Mouse (Mus musculus) left cerebral cortex, adult 9 months (tissue): ENCODE data around the gene Fxyd1.

Experiments
- DNase-seq, 2 experiments: peaks; one replicate each; pipeline ENCODE4 v3.0.0; 2022; ENCODE audit warnings: low spot score in 2 of 2

Fxyd1 gene

DNA sequence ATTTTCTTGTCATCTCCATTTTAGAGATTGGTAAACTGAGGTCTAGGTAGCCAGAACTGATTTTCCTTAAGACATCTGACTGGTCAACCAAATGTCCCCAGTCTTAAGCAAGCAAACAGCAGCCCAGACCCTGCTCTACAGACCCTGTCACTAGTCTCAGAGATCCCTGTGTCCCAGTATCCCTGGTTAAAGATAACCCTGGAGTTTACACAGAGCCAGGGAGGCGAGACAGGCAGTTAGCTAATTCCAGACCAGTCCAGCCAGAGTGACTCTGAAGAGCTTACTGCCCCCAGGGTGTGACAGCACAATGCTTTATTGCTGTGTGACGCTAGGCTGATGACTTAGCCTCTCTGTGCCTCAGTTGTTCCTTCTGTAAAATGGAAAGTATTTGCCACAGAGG lies at the start of gene Fxyd1:
Fxyd1 (minus strand) TSS at position 129 of the 400 bp plus-strand sequence.
- DNase-seq: no peak

DNA sequence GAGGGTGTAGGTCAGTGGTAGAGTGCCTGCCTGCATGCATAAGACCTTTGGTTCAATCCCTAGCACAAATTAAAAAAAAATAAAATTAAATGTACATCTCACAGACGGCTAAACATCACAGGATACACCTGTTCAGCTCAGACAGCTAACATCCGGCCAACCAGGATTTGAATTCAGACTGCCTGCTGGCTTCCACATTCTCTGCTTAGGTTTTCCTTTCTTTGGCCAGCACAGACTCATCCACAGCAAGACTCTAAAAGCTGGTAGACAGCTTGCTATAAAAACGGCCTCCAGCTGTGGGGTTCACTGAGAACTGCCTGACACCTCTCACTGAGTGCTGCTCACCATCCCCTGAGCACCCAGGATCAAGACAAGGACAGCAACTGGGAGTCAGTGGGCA lies 49.2 kb upstream of the Fxyd1 start:
- no peak for DNase-seq

DNA sequence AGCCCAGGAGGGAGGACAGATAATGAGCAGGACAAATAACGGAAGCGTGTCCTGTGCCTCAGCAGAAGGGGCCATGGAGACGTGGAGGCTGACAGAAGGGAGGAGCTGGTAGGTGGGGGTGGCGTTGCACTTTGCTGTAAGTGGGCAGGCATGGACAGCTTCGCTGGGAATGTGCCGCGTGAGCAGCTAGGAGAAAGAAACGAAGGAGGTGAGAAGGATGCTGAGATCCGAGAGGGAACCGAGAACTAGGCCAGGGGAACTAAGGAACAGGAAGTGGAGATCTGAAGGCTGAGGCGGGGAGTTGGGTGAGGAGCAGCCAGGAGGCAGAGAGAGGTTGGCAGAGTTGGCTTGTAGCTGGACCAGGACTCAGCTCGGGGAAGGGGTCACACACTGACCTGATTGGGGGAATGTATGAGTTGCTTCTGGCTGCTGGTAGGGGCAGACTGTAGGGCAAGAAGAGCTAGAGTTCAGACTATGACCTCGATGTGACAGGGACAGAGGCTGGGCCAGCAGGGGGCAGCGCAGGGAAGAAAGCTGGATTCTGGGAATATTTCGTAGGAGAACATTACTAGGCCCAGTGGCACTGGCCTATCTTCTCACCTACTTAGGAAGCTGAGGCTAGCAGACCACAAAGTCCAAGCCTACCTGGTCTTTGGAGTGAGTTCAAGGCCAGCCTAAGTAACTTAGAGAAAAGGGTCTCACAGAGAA lies 48.2 kb upstream of the Fxyd1 start:
- peak in 1 of 2 experiments; percentile 73 for DNase-seq

DNA sequence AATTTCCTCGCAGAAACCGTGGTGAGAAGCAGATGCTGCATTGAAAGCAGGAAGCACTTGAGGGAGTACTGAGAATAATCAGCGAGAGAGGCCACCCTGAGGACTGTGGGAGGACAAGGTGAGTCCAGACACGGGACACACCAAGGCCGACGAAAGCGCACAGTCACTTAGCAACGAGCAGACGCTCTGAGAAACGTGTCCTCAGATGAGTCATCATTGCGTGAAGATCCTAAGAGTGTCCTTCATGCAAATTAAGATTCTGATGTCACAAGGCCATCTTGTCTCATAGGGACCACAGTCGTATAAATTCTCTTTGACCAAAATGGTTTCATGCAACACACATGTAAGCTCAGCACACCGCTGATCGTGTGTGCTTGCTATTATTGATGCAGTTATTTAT lies 43.8 kb upstream of the Fxyd1 start:
- DNase-seq: no peak

DNA sequence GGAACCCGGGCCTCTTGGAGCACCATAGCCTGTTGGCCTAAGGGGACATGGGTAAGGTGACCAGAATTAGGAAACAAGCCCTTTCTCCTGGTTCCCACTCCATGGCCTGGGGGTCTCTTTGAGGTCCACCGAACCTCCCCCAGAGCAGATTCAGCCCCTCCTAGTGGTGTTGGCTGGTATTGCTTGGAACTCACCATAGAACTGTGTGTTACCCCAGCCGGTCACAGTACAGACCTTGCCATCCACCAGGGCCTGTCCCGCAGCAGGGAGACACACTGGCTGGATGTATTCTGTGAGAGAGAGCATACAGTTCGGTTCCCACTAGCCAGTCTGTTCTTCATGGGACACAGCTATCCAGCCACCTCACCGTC lies 42.6 kb upstream of the Fxyd1 start:
- no peak for DNase-seq

DNA sequence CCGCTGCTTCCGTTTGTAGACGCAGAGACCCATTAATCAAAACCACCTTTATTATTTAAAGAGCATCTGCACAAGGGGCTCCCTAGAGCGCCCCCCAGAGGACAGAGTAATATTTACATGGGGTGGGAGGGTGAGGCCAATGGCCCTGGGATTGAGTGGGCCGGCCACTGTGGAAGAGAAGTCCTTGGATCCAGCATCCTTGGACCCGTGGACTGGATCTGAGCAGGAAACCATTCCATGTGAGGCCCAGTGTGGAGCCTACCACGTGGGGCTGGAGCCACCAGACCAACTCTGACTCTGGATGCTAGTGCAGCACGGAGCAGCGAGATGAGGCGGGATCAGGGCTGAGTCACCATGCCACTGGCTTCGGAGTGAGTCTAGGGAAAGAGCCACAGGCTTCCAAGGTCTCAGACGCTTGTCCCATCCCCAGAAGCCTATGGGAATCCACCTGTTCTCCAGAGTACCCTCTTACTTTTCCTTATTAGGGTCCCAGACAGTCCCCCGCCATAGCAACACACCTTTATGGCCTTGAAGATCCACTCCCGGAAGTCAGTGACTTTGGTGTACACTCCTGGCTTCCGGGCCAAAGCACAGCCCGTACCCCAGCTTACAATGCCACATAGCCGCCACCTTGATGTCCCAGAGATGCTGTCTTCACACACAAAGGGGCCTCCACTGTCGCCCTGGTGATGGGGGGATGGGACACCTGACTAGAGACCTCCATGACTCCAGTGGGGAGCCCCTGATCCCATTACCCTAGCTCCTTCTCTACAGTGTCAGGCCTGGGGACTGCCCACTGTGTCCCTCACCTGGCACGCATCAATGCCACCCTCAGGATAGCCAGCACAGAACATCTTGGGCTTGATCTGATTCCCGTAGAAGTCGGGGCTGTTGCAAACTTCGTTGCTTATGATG lies 42.0 kb upstream of the Fxyd1 start:
- no peak for DNase-seq

DNA sequence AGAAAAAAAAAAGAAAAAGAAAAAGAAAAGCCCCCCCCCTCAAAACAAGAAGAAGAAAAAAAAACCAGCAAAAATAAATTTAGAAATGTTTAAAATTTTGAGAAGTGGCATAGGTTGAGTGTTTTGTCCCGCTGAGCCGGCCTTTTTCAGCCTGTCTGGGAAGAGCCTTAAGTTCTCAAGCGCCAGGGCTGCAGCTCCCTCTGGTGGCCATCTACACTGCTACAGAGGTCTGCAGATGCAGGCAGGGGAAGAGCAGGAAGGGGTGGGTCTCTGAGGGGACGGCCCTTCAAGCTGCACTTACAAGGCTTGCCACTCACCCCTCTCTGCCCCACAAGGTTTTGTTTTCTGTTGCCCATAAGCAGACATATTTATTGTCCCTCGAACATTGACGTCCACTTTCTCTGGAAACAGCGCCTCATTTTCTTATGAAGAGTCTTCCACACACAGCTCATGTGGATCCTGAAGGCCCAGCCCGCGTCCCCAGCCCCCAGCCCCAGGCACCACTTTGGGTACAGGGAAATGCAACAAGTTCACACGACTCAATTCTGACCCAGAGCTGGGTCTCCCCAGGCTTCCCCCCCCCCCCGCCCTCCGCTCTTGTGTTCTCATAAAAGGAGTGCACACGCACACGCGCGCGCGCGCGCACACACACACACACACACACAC lies 40.7 kb upstream of the Fxyd1 start:
- peak in 1 of 2 experiments; percentile 94 for DNase-seq

DNA sequence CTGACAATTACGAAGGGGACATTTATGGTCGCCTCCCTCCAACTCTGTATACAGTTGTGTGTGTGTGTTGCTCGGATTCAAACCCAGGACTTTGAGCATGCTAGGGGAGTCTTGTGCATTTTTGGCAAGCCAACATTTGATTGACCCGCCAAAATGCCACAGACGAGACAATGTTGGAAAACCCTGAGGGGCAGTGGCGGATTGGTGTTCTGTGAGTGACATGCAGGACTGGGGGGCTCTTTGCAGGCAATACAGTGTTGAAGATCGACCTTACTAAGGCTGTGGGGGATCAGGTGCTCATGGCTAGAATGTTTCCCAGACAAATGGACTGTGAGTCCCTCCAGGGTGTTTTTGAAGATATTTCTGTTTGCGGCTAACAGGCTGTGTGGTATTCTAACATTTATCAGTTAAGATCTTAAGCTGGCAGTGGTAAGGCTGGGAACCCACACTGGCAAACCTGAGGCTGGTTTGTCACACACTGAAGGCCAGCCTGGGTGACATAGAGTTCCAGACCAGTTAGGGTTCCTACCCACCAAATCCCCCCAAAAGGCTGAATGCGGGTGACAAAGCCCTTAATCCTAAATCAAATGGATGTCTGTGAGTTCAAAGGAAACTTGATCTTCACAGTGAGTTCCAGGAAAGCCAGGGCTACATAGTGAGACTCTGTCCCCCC lies 40.0 kb upstream of the Fxyd1 start:
- DNase-seq: no peak

DNA sequence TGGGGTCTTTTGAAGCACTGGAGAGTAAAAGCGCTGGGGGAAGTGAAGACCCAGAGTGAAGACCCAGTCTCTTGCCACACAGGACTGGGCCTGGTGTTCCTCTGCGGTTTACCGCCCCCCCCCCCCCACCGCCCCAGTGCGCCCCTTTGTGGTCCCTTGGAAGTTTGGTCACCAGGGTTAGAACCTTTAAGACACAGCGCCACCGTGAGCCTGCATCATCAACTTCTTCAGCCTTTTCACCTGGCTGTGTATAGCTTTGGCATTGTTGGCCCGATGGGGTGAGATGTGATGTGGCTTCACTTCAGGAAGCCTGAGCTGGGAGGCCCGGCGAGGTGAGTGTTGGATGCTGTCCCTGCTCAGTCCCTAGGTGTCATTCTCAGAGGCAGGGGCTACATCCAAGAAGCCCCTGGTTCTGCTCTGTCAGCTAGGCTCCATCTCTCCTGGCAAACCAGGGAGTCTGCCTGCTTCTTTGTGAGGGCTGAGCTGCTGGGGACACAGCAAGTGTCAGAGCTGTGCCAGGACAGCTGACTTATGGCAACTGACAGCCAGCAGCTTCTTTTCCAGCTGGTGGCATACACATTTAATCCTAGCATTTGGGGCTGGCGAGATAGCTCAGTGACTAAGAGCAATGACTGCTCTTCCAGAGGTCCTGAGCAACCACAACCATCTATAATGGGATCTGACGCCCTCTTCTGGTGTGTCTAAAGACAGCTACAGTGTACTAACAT lies 37.9 kb upstream of the Fxyd1 start:
- DNase-seq: no peak

DNA sequence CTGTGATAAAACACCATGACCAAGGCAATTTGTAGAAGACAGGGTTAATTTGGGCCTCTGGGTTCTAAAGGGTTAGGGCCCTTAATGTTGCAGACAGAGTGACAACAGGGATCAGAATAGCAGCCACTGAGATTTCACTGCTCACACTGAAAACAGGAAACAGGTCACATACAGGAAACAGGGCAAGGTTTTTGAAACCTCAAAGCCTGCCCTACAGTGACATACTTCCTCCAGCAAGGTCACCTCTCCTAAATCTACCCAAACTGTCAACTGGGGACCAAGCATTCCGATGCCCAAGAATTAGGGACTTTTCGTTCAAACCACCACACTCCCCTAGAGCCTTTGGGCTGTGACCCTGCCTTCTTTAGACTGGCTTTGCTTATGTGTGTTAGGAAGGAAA lies 32.7 kb upstream of the Fxyd1 start:
- DNase-seq: no peak

DNA sequence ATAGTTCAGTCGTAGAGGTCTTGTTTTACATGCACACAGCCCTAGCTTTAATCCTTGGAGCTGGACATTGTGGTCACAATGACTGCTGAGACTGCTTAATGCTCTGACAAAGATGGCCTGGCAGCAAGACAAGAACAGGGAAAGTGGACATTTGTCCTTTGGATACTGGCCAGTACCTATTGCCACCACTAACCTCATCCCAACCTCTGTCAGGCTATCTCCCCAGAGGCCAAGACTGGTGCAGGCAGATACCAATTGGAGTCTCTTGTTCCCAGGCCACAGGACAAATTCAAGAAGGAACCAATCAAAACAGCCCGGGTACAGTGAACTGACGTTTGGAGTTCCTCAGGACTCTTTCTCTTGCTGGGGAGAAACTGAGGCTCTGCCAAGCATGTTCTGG lies 31.2 kb upstream of the Fxyd1 start:
- DNase-seq: no peak

DNA sequence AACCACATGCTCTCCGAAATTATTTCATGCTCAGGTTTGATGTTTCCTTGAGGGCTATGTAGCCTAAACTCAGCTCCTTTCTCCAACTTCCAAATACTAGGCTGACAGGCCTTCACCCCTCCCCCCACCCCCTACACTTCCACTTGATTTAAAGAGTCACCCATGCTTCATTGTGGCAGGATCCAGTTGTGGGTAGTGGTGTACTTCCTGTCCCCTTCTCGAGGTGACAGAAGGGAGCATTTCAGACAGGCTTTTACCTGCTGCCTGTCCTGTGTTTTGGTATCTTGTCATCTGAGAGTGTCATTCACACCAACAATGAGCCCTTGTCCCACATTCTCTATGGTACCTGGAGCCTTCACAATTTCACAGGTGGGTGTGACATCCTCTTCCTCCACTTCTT lies 30.3 kb upstream of the Fxyd1 start:
- DNase-seq: no peak

DNA sequence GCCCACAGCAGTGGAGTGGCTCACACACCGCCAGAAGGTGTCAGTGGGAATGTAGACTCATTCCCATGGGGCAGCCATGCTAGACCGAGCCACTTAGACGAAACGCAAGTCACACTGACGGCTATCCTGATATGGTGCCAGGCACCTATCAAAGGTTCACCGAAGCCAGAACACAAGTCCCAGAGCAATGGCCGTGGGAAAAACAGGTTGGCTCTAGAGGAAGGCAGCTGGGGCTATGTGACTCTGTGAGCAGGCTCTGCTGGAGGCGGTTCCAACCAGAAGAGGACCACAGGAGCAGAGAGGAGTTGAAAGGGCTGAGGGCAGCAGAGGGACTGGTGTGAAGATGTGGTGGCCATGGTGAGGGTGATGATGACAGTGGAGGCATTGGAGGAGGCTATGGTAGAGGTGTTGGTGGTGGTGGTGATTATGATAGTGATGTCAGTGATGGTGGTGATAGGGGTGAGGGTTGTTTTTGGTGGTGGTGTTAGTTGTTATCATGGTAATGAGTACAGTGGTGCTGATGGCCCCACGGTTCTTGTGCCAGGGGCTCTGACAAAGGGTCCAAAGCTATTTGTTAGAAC lies 29.3 kb upstream of the Fxyd1 start:
- DNase-seq: no peak

DNA sequence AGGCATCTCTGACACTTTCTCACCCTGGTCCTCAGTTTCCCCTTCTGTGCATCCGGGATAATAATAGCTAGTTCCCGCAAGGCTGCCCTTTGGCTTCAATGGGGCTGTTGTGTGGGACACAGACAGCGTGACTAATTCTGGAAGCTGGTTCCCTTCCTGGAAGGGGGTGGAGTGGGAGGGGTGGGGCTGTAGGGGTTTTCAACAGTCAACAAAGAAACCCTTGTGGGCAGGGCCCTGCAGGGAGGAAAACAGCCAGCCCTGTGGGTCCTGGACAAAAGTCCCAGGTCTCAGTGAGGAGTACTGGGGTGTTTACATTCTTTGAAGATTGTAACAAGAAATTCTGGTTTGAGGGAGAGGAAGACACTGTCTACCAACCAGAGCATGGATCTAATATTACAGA lies 28.2 kb upstream of the Fxyd1 start:
- DNase-seq: peak in 1 of 2 experiments; percentile 59

DNA sequence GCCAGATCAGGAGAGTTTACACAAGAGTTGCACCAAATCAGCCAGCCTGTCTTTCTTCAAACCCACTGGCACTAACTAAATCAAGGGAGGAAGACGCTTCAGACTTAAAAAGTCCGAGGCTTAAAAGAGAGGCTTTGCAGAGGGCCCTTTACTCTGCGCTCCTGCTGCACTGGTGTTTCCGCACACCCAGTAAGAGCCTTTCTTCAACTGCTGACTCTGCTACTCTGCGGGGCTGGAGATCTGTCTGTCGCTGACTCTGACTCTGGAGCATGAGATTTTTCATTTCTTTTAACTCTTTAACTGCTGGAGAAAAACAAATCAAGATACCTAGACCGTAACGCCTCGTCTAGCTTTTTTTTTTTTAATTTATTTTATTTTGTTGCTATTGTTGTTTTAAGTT lies 27.1 kb upstream of the Fxyd1 start:
- no peak for DNase-seq

DNA sequence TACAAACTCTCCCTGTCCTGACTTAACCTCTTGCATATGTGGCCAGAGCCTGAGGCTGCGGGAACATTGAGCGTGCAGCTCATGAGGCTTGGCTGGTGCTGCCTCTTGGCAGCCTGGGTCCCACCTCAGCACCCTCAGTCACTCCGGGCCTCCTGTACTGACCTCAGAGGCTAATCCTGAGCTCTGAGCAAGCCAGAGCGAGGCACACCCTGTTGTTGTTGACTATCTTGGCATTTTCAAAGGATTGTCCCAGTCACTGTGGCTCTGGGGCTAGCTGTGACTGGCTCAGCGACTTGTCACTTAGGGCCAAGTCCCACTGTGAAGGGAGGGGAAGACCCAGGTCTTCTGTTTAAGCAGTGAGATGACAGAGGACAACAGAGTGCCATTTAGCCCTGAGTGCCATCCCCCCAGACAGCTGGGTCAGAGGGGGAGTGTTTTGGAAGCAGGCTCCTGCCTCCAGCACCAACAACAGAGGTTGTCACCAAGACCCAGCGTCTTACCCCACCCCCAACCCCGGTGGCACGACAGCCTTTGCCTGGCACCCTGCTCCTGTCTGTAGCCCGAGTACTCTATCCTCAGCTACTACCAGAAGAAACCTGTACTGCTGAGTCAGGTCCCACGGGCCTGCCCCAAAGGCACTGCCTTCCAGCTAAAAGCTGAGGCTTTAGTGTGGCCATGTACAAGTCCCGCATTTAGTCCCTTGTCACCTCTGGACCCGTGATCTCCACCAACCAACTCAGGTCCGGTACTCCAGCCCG lies 26.0 kb upstream of the Fxyd1 start:
- DNase-seq: peak in 1 of 2 experiments; percentile 73

DNA sequence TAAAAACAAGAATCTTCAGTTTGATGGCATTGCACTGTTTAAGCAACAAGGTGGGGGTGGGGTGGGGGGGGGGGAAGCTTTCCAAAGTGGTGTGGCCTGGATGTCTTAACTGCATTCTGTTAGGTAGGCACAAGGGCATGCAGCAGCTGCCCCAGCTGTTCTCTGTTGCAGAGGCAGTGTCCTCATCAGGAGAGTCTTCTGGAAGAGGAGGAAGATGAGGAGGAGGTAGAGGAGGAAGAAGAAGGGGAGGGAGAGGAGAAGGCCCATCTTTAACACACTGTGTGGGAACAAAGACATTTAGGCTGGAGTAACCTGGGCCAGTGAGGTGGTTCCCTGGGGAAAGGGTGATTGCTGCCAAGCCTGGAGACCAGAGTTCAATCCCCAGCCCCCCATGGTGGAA lies 25.1 kb upstream of the Fxyd1 start:
- no peak for DNase-seq

DNA sequence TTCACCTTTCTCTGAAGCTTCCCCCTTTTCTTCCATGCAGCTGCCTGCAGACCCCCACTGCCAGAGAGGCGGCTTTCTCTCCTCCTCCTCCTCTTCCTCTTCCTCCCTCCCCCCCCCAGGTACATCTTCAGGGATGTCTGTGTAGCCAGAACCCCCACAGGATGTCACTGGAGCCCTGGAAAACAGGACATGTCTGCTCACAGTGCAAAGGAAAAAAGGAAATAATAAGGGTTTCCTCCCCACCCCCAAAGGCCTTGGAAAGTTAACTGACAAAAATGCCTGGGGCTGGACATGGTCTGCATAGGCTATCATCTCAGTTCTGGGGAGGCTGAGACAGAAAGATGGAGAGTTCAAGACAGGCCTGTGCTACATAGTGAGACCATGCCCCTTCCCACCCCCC lies 24.1 kb upstream of the Fxyd1 start:
- DNase-seq: no peak

DNA sequence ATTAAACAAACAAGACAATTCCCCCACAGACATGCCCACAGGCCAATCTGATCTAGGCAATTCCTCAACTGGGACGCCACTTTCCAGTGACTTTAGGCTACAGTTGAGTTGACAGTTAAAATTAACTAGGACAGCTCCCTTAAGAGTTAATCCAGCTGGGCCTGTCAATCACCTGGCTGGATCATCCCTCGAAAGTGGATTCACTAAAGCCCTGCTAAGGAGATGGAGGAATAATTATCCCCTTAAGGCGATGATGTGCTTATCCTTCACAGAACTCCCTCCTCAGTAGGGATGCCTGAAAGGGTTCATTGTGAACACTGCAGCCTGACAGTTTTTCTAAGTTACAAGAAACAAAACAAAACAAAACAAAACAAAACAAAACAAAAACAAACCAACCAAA lies 23.6 kb upstream of the Fxyd1 start:
- no peak for DNase-seq

DNA sequence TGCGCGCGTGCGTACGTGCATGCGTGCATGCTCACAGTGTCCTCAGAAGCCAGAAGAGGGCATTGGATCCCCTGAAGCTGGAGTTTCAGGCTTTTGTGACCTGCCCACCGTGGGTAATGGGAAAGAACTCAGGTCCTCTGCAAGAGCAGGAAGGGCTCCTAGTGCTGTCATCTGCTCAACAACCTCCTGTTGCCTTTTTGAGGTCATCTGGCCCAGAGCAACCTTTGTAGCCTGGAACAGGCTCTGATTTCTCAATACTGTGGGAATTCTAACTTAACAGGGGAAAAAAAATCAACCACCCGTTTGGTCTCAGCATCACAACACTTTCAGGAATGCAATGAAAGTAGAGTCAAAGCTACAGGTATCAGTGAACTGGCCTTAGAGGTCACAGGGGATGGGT lies 22.7 kb upstream of the Fxyd1 start:
- no peak for DNase-seq
